Mouse (Mus musculus) liver, embryonic 13.5 days (tissue): ENCODE results near the gene Rassf1. TPM values are rescaled to one million over a fixed set of nuclear protein-coding genes. Genes with fewer than 3 reads are reported as not detected.

Source experiments
- ATAC-seq: fragments of 200-750 bp; cut with Nextera tagmentation; 2 replicates; pipeline ENCODE4 v1.8.0; 2017; ENCODE audit warnings: low read depth, mild to moderate bottlenecking, moderate number of reproducible peaks, moderate library complexity
- DNase-seq: peaks from one replicate; pipeline ENCODE4 v3.0.0; 2022
- H3K27ac ChIP-seq: fragments of 300-500 bp; sonication (generic); 2 replicates; pipeline ENCODE4 v1.5.1; 2015; ENCODE audit warnings: moderate library complexity, mild to moderate bottlenecking, inconsistent platforms
- H3K27me3 ChIP-seq: fragments of 300-500 bp; sonication (generic); 2 replicates; pipeline ENCODE4 v1.6.1; 2015; ENCODE audit warnings: mild to moderate bottlenecking, inconsistent platforms
- H3K36me3 ChIP-seq: fragments of 300-500 bp; sonication (generic); 2 replicates; pipeline ENCODE4 v1.6.1; 2015; ENCODE audit warnings: mild to moderate bottlenecking, inconsistent platforms
- H3K4me1 ChIP-seq: fragments of 300-500 bp; sonication (generic); replicated peaks from 2 replicates; pipeline ENCODE4 v1.6.1; 2015; ENCODE audit warnings: inconsistent platforms
- H3K4me2 ChIP-seq: fragments of 300-500 bp; sonication (generic); 2 replicates; pipeline ENCODE4 v1.6.1; 2015; ENCODE audit warnings: inconsistent platforms, mild to moderate bottlenecking, moderate library complexity
- H3K4me3 ChIP-seq: fragments of 300-500 bp; sonication (generic); replicated peaks from 2 replicates; pipeline ENCODE4 v1.5.1; 2015; ENCODE audit warnings: mild to moderate bottlenecking, inconsistent platforms
- H3K9ac ChIP-seq: fragments of 300-500 bp; sonication (generic); 2 replicates; pipeline ENCODE4 v1.6.1; 2015; ENCODE audit warnings: mild to moderate bottlenecking, inconsistent platforms
- H3K9me3 ChIP-seq: fragments of 300-500 bp; sonication (generic); replicated peaks from 2 replicates; pipeline ENCODE4 v1.6.1; 2016; ENCODE audit warnings: inconsistent platforms
- WGBS: fragments of 180-500 bp; shearing (Covaris S2); methylation state at CpG from one replicate; pipeline ENCODE4 v1.1.7; 2015; ENCODE audit not compliant: insufficient replicate concordance; 5-methylcytosine and 5-hydroxymethylcytosine counted together
- polyA plus RNA-seq: library from polyadenylated mRNA; unstranded; fragments of >200 nt; fragmentation: Nextera tagmentation; extraction: Ambion mirVana; gene quantifications from 2 replicates; pipeline ENCODE4 v1.2.1, GENCODE M21; 2015

Gene Rassf1
- polyA plus RNA-seq, 1 experiment from 2014 or later, result 17.5 TPM

- Histone ChIP-seq H3K27ac (no peak overlapping the region), H3K4me3 (no peak overlapping the region), H3K36me3 (no peaks in the 10 kb centered on the region), H3K4me2 (peak overlapping the region; percentile 46), H3K9me3 (no peaks in the 10 kb centered on the region), H3K27me3 (peaks cover 48% of the 10 kb centered on the region), H3K9ac (no peak overlapping the region), H3K4me1 (peaks cover 26% of the 10 kb centered on the region)
- DNase-seq, result no peak
- WGBS, result 19% methylated on average over 25 of the region's 25 CpGs
- no peak for ATAC-seq
Measured at GRCm38 (mm10) chr9:107521711-107522399, 29.5 kb upstream of the Rassf1 start.

GRCm38 (mm10) chr9:107522400-107522711 lies 29.0 kb upstream of the Rassf1 start:
- peaks cover 52% of the 10 kb centered on the region for H3K27me3 ChIP-seq
- no peak overlapping the region for H3K27ac ChIP-seq
- no peaks in the 10 kb centered on the region for H3K36me3 ChIP-seq
- peaks cover 31% of the 10 kb centered on the region for H3K4me1 ChIP-seq
- no peak overlapping the region for H3K9ac ChIP-seq
- H3K9me3 ChIP-seq, result no peaks in the 10 kb centered on the region
- no peak for ATAC-seq
- H3K4me3 ChIP-seq, result no peak overlapping the region
- peak overlapping the region; percentile 46 for H3K4me2 ChIP-seq
- WGBS, result 36% methylated on average over 2 of the region's 2 CpGs
- DNase-seq, result no peak

GRCm38 (mm10) chr9:107526198-107527026 lies 24.9 kb upstream of the Rassf1 start:
- Histone ChIP-seq H3K4me2 (peak overlapping the region; percentile 63), H3K9ac (no peak overlapping the region), H3K4me1 (peaks cover 29% of the 10 kb centered on the region), H3K27ac (no peak overlapping the region), H3K9me3 (no peaks in the 10 kb centered on the region), H3K27me3 (peaks cover 62% of the 10 kb centered on the region), H3K36me3 (no peaks in the 10 kb centered on the region), H3K4me3 (peak overlapping the region; percentile 42)
- peak; percentile 81 for DNase-seq
- WGBS, result 6% methylated on average over 44 of the region's 44 CpGs
- ATAC-seq, result peak; percentile 61

DNA sequence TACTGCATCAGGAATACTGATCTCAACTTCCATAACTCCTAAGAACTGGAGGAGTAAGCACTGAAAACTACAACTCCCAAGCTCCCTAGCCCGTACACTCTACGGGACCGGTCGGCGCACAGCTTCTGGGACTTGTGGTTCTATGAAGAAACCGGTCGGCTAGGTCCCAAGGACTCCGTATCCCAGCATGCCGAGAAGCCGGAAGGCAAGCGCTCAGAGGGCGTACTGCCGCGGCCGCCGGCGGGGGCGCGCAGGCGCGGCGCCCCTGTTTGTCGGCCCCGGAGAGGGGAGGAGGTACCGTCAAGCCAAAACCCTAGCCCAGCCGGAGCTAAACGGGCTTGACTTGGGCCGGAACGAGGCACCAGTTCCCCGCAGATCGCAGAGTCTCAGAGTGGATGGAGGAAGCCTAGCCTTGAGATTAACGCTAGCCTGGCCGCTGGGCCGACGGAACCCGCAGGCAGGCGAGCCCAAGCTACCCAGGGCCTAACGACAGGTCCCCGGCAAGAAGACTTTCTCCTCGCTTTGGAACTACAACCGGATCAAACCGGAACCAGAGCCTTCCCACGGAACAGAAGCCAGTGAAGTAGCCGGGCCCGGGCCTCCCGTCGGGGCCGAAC lies 17.5 kb upstream of the Rassf1 start, which contains the start of gene Tmem115:
Gene Tmem115 (plus strand): TSS at position 155 of the 617 bp plus-strand sequence.
- under 1% methylated on average over 48 of the region's 48 CpGs for WGBS
- peak within 1 kb of the TSS; percentile 89 for H3K9ac ChIP-seq
- H3K36me3 ChIP-seq, result peaks cover 25% of the 10 kb centered on the region
- no peaks in the 10 kb centered on the region for H3K9me3 ChIP-seq
- H3K4me1 ChIP-seq, result peaks cover 42% of the 10 kb centered on the region
- peak; percentile 96 for ATAC-seq
- H3K27me3 ChIP-seq, result 0 out of 2 replicates have a peak, but pooled peaks cover 2% of the 10 kb centered on the region
- H3K4me3 ChIP-seq, result peak within 1 kb of the TSS; percentile 71
- peak within 1 kb of the TSS; percentile 83 for H3K27ac ChIP-seq
- peak; percentile 86 for DNase-seq
- H3K4me2 ChIP-seq, result peak within 1 kb of the TSS; percentile 96

DNA sequence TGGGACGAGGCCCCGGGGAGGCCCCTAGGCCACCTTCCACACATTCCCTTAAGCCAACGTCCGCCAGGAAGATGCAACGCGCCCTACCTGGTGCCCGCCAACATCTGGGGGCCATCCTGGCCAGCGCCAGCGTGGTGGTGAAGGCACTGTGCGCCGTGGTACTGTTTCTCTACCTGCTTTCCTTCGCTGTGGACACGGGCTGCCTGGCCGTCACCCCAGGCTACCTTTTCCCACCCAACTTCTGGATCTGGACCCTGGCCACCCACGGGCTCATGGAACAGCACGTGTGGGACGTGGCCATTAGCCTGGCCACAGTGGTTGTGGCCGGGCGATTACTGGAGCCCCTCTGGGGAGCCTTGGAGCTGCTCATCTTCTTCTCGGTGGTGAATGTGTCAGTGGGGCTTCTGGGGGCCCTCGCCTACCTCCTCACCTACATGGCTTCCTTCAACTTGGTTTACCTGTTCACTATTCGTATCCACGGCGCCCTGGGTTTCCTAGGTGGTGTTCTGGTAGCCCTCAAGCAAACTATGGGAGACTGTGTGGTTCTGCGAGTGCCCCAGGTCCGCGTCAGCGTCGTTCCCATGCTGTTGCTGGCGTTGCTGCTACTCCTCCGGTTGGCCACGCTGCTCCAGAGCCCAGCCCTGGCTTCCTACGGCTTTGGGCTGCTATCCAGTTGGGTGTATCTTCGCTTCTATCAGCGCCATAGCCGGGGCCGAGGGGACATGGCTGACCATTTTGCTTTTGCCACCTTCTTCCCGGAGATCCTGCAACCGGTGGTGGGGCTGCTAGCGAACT lies 16.8 kb upstream of the Rassf1 start:
- Histone ChIP-seq H3K27me3 (0 out of 2 replicates have a peak, but pooled peaks cover 2% of the 10 kb centered on the region), H3K4me2 (peak overlapping the region; percentile 96), H3K4me1 (peaks cover 46% of the 10 kb centered on the region), H3K36me3 (peaks cover 32% of the 10 kb centered on the region), H3K27ac (peak overlapping the region; percentile 83), H3K4me3 (peak overlapping the region; percentile 71), H3K9ac (peak overlapping the region; percentile 89), H3K9me3 (no peaks in the 10 kb centered on the region)
- WGBS, result under 1% methylated on average over 40 of the region's 40 CpGs
- ATAC-seq (peak; percentile 30), DNase-seq (peak; percentile 26)

DNA sequence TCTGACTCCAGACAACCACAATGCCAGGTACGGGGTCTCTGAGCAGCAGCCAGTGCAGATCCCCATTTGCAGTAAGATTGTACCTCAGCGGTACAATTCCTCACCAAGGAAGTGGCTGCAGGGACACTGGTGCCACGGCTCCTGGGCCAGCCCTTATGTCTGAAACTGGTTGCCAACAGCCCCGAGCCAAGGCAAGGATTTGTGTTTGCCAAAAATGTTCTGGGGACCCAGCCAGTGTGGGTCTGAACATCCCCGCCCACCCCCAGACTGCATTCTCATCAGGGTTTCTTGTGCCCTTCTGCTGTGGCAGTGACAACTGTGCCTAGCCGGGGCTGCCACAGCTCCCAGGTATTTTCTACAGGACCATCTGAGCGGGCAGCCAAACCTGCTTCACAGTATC lies 13.1 kb upstream of the Rassf1 start:
- Histone ChIP-seq H3K4me1 (peaks cover 64% of the 10 kb centered on the region), H3K27ac (no peak overlapping the region), H3K9me3 (no peaks in the 10 kb centered on the region), H3K4me3 (no peak overlapping the region), H3K9ac (no peak overlapping the region), H3K4me2 (no peak overlapping the region), H3K27me3 (no peaks in the 10 kb centered on the region), H3K36me3 (peaks cover 42% of the 10 kb centered on the region)
- WGBS, result 84% methylated on average over 7 of the region's 7 CpGs
- ATAC-seq, result no peak
- no peak for DNase-seq

DNA sequence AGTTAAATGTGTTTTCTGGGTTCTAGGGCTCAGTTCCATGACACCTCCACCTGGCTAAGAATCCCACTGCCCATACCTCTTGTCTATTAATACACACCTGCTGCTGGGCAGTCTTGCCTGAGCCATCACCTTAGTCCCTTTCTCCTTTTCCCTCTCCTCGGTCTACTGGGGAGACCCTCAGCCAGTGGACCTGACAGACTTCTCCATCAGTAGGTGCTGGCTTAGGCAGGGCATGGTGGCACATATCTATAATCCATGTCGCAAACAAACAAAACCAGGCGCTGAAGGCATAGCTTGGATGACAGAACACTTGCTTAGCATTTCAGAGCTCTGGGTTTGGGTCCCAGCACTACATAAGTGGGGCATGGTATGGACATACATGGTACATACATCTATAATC lies 12.6 kb upstream of the Rassf1 start:
- WGBS, result 83% methylated on average over 3 of the region's 3 CpGs
- H3K27me3 ChIP-seq, result no peaks in the 10 kb centered on the region
- no peak overlapping the region for H3K4me2 ChIP-seq
- no peaks in the 10 kb centered on the region for H3K9me3 ChIP-seq
- no peak overlapping the region for H3K9ac ChIP-seq
- H3K4me1 ChIP-seq, result peaks cover 63% of the 10 kb centered on the region
- no peak for DNase-seq
- H3K27ac ChIP-seq, result no peak overlapping the region
- H3K36me3 ChIP-seq, result peaks cover 46% of the 10 kb centered on the region
- H3K4me3 ChIP-seq, result no peak overlapping the region
- ATAC-seq, result no peak

GRCm38 (mm10) chr9:107539940-107540339 lies 11.4 kb upstream of the Rassf1 start:
- H3K9ac ChIP-seq, result no peak overlapping the region
- H3K27me3 ChIP-seq, result no peaks in the 10 kb centered on the region
- WGBS, result 93% methylated on average over 8 of the region's 8 CpGs
- H3K27ac ChIP-seq, result no peak overlapping the region
- no peaks in the 10 kb centered on the region for H3K9me3 ChIP-seq
- DNase-seq (no peak), ATAC-seq (no peak)
- H3K4me3 ChIP-seq, result no peak overlapping the region
- H3K36me3 ChIP-seq, result peaks cover 58% of the 10 kb centered on the region
- H3K4me2 ChIP-seq, result no peak overlapping the region
- peaks cover 58% of the 10 kb centered on the region for H3K4me1 ChIP-seq

DNA sequence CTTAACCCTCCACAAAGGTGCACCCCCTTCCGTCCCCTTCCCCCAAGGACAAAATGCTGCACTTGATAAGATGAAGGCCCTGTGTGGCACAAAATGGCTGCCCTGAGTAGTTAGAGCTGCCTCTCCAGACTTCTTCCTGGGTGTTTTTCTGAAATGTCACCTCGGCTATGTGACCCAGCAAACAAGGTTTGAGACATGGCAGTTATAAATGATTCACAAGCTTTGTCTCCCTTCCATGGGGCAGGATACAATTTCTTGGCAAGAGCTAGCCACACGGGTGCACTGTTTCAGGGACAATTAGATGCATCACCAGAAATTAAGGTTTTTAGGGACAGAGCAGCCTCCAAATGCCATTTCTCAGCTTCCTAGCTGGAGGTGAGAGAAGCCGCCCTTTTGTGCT lies 10.9 kb upstream of the Rassf1 start:
- ATAC-seq, result no peak
- H3K9me3 ChIP-seq, result no peaks in the 10 kb centered on the region
- H3K4me1 ChIP-seq, result peaks cover 55% of the 10 kb centered on the region
- H3K4me3 ChIP-seq, result no peak overlapping the region
- DNase-seq, result no peak
- 62% methylated on average over 4 of the region's 4 CpGs for WGBS
- no peak overlapping the region for H3K9ac ChIP-seq
- H3K27me3 ChIP-seq, result no peaks in the 10 kb centered on the region
- peaks cover 61% of the 10 kb centered on the region for H3K36me3 ChIP-seq
- peak overlapping the region; percentile 63; the same call in 1 of the 2 replicates for H3K27ac ChIP-seq
- peak overlapping the region; percentile 93 for H3K4me2 ChIP-seq

DNA sequence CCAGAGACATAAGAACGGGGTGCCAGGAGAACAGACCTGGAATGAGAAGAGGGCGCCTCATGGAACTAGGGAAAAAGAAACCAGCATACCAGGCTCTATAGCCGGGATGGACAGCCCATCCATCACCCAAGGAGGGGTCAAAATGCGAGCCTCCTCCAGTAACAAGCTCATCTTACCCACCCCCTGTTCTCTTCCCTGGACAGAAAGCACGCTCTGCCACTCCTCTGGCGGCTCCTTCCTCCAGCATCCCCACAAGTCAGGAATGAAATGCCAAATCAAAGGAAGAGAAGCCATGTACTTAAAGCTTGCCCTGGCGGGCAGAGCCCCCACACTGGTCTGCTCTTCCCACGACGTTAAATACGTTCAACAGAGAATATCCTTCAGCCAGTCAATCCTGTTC lies 10.3 kb upstream of the Rassf1 start:
- no peak for DNase-seq
- H3K27me3 ChIP-seq, result no peaks in the 10 kb centered on the region
- peak overlapping the region; percentile 74 for H3K4me3 ChIP-seq
- no peaks in the 10 kb centered on the region for H3K9me3 ChIP-seq
- ATAC-seq, result no peak
- 41% methylated on average over 10 of the region's 10 CpGs for WGBS
- H3K27ac ChIP-seq, result peak overlapping the region; percentile 63
- H3K4me2 ChIP-seq, result peak overlapping the region; percentile 93
- H3K4me1 ChIP-seq, result peaks cover 52% of the 10 kb centered on the region
- peaks cover 61% of the 10 kb centered on the region for H3K36me3 ChIP-seq
- peak overlapping the region; percentile 79; the same call in 1 of the 2 replicates for H3K9ac ChIP-seq
